Mouse (Mus musculus): ENCODE measurements around the gene Cped1. TPM values are rescaled to one million over a fixed set of nuclear protein-coding genes. Genes with fewer than 3 reads are reported as not detected.

Gene Cped1
- total RNA-seq, 2 experiments from 2014 or later, result 0.22 to 0.99 TPM

DNA sequence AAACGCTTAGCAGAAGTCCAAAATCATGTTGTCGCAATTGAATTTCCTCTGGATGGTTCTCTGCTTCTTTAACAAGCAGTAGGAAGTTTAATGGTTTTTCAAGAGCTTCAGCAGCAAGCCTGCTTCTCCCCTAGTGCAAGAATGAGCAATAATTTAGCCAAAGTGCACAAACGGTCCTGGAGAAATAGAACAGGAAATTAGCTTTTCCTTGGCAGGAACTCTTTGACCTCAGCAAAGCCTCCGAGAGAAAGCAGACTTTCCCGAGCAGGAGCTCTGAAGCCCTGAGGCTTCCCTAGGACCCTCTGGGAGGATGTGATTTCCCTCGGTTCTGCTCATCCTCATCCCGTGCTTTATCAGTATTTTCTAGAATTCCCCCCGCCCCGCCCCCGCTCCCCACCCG is 13.3 kb downstream of the Cped1 start:
- 0 out of 2 replicates have a peak, but pooled peaks have one; percentile 14 for ATAC-seq (ENCODE audit: poor library complexity, severe bottlenecking)

DNA sequence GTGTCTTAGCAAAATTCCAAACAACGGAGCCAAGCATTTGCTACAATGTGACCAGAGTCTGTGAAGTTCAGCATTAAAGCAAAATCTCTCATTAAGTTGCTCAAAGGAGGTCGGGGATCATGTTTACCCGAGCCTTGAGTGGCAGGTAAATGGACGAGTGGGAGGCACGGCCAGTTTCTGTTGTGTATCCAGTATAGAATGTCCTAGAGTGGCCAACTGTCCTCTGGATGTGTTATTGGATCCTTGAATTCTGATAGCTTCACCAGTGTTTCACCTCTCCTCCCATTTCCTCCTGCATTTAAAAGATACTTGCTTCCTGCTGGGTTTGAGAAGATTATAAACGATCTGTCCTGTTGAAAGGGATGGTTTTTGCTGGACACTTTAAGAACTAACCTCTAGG is 14.4 kb downstream of the Cped1 start:
- no peak for ATAC-seq (ENCODE audit: poor library complexity, severe bottlenecking)

DNA sequence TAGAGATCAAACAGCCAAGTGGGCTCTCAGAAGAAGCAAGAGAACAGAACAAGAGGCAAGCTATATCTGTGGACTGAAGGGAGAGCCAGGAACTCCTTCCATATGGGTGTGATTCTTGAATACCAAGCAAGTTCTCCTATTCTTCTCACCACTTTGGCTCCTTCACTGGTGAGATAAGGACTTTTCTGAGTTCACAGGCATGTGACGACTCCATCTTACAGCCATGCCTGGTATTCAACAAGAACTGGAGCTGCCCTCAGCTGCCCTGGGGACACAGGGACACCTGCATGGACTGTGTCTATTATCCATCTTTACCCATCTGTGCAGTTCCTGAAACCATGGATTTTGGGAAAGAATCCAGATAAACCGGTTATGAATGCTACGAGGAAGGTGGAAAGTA is 15.2 kb downstream of the Cped1 start:
- ATAC-seq (ENCODE audit: poor library complexity, severe bottlenecking), result no peak

DNA sequence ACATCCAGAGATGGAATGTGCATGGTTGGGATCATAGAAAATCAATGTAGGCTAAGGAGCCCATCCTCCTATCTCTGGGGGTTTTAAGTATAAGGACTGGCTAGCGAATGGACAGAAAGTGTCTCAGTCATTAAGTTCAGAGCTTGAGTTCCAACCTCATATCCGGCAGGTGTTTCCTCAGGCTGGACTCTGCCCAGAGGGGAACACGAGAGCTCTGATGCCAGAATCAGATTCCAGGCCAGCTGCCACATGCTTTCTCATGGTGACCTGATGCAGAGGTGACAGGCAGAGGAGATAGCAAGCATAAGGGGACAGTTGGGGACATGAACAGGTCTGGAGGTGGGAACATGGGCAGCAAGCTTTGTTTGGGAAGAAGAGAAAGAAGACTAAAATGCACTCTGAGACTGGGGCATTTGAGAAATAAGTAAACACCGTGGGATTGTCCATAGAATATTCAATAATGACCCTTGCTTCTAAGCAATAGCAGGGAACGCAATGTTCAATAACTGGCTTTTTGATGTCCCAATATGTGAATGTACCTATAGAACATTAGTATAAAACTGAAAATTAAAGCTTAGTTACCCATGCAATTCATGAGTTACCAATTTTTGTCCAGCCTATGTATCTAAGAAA is 15.7 kb downstream of the Cped1 start:
- no peak for ATAC-seq (ENCODE audit: poor library complexity, severe bottlenecking)

DNA sequence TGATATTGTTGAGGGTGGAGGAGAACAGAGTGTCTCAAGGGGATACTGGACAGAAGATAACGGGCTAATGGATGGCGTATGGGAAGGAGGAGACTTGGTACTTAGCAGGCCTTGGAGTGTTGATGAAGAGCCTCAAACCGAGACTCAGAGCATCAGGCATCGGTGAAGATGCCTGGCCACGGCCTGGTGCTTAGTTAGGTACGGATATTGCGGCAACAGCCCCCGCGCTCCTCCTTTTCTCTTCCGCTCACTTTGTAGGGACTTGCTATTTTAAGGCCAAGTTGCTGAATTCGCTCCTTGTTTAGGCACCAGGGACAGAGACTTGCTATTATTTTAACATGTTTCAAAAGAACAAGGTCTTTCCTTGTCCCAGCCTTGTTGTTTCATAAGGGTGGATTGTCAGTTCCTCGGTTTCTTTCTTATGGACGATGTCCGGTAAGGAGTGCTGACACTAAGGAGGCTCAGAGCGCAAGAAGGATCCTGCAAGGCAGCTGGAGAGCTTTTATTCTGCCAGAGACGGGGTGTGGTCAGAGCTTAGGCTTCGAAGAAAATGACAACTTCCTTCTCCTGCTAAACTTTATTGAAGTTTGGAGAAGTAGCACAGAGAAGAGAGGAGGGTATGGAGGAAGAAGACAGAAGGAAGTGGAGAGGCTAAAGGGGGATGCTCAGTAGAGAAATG is 16.9 kb downstream of the Cped1 start:
- ATAC-seq (ENCODE audit: poor library complexity, severe bottlenecking), result peak; percentile 90

DNA sequence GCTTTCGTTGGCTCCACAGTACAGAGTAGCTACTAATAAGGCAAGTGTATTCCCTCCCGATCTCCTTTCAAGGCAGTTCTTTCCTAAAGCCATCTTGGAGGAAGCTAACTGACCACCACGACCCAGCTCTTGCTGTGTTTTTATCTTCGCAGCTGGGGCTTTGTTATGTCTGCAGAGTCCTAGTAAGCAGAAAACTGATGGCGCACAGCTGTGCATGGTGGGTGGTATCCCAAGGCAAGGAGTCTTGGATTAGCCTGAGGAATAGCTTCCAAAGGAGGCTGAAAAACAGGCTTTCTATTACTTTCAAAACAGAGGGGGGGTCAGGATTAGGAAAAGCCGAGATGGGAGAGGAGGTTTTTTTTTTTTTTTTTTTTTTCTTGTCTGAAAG is 17.5 kb downstream of the Cped1 start:
- ATAC-seq (ENCODE audit: poor library complexity, severe bottlenecking), result no peak

DNA sequence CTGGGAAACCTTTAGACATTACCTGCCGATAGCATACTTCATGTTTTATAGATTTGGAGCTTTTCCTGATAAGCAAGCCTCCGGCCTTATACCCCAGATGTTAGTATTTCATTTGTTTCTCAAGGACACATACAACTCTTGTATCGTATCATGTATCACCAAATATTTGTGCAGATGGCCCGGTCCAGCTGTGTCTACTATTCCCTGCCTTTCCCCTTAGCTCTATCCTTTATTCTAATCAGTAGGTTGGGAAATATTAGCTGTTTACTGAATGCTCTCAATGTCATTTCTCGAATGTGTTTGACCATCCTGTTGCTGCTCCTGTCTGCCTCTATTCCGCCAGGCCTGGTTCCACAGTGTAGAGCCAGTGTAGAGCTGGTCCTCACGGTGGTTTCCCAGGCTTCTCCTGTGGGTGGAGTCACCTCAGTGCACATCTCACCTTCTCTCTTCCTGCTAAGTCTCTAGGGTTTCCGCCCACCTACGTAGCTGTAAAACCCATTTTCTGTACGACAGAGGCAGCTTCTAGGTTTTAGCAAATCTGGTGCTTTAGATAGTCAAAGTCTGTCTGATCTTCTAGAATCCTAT is 18.3 kb downstream of the Cped1 start:
- ATAC-seq (ENCODE audit: poor library complexity, severe bottlenecking), result no peak

DNA sequence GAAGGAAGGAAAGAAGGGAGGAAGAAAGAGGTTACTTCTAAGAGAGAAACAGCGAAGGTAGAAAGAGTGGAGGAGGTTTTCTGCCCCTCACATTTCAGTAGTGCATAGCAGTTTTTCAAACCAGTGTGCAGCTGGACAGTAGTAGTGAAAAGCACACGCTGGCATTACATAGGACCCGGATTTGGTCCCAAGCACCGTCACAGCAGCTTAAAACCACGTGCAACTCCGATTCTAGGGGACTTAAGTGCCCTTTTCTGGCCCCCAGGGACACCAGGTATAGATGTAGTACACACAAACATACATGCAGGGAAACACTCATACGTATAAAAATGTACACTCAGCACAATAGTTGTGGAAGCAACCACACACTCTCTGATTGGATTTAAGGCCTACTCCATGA is 22.6 kb downstream of the Cped1 start:
- ATAC-seq (ENCODE audit: poor library complexity, severe bottlenecking), result no peak

DNA sequence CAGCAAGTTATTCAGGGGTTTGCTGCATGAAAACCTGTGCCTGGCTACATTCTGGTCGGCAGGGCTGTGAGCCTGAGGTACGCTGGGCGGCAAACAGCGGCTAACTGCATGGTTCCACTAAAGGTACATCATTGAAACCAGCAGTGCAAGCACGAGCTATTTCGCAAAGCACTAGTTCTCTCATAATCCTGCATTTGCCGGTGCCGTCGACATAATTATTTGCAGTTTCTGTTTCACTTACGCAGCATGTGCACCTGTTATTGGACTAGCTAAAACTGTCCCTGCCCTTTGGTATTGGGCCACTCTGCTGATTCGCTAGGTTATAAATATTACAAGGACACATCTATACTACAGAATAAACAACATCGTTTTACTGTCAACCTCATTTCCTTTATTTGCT is 24.5 kb downstream of the Cped1 start:
- peak; percentile 20; the same call in 1 of the 2 replicates for ATAC-seq (ENCODE audit: poor library complexity, severe bottlenecking)

DNA sequence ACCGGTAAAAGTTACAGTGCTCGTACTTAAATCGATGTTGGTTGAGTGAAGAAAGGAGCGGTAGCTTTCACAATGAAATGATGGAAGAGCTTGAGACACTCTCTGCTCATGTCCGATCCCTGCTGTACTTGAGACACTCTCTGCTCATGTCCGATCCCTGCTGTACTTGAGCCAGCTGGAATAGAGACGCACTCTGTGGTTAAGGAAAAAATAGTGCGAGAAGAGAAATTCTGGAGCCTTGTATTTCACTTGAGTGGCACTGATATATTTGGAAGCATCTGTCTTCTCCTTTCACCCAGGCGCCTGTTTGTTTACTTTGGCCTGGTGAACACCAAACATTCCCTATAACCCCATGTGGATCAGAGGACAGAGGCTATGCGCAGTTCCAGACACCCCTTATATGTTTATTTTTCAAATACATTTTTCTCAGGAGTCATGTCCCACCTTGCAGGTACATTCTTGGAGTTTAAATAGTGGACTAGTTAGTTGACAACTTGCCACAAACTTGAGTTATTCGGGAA is 25.1 kb downstream of the Cped1 start:
- no peak for ATAC-seq (ENCODE audit: poor library complexity, severe bottlenecking)

DNA sequence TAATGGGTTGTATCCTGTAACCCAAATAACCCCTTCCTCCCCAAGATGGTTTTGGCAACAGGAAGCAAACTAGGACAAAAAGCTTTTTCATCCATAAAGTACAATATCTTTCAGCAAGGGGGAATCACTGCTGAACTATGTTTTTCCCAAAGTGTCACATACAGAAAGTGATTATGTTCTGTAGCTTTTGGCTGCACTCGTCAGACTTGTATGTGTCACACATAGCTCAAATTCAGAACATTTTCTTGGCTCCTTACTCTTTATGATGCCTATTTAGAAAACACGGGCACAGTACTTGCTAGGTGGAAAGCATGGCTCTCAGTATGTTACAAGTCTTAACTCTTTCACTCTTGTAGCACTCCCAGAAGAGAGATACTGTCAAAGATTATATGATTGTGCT is 25.8 kb downstream of the Cped1 start:
- no peak for ATAC-seq (ENCODE audit: poor library complexity, severe bottlenecking)

DNA sequence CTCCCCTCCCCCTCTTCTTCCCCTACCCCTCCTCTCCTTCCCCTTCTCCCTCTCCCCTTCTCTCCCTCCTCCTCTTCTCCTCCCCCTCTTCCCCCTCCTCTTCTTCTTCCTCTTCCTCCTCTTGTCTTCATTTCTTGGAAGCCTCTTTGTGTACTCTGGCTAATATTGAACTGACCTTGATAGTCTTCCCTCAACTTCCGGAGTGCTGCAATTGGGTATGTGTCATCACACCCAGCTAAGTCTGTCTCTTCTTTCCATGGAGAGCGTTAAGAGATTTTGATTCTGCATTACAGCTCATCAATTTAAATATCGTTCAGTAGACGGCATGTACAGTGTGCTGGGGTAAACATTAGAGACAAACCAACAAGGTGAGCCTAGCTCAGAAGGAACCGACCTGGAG is 26.4 kb downstream of the Cped1 start:
- peak; percentile 50 for ATAC-seq (ENCODE audit: poor library complexity, severe bottlenecking)

DNA sequence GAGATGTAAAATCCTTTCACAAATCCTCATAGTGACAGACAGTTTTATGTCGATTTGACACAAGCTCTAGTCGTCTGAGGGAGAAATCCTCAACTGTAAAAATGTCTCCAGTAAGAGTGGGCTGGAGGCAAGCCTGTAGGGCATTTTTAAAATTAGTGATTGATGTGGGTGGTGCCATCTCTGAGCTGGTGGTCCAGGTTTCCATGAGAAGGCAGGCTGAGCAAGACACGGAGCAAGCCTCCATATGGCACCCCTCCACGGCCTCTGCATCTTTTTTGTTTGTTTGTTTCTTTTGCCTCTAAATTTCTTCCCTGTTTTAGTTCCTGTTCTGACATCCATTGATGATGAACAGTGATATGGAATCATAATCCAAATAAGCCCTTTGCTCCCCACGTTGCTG is 26.8 kb downstream of the Cped1 start:
- ATAC-seq (ENCODE audit: poor library complexity, severe bottlenecking), result no peak

DNA sequence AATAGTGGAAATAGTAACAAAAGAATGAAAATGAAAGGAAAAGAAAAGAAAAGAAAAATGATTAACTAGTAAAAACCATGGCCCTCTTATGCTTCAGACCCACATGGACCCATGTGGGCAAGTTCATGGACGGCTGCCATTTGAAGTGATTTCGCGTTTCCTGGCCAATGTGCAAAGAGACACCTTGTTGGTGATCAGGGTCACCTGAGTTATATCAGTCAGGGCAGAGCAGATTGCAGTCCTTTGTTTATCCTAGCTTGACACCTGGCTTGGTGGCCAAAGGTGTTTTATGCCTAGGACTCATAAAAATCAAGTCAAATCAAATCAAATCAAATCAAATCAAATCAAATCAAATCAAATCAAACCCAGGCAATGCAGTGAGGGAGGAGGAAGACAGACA is 27.7 kb downstream of the Cped1 start:
- ATAC-seq (ENCODE audit: poor library complexity, severe bottlenecking), result no peak

DNA sequence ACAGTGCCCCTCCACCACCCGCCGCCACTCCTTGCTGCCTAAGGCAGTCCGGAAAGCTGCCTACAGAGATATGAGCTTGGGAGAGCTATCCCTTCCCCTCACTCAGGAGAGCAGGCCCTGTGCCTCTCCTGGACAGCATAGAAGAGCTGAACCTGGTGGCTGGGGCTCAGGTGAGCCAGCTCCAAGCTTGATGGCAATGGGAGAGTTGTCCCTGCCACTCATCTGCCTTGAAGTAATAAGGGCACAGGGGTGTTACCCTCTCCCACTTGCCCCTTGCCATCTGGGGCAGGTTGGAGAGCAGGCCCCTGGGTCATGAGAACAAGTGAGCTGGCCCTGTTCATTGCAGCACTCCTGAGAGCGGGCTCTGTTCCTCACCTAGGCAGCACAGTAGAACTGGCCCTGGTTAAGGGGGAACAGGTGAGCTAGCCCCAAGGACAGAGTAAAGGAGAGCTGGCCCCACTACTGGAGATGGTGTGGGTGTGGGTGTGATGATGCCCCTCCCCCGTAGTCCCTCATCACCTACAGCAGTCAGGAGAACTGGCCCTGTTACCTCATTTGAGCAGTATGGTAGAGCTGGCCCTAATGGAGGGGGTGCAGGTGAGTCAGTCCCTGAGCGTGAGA is 28.7 kb downstream of the Cped1 start:
- no peak for ATAC-seq (ENCODE audit: poor library complexity, severe bottlenecking)

DNA sequence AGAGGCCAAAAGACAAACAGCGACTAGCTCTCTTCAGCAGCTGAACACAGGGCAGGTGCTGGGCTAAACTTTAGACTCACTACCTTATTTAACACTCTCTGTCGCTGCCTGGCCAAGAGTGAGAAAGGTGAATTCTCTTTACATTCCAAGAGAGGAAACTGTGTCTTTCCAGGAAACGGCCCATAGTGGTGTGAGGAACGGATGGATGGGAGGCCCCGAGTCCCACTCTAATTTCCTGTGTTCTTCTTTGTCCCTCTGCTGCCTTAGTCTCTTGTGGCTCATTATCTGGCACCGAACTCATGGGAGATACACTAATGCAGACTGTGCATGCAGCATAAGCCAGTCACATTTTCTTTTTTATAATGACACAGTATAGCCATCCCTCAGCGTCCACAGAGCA is 31.9 kb downstream of the Cped1 start:
- ATAC-seq (ENCODE audit: poor library complexity, severe bottlenecking), result no peak

DNA sequence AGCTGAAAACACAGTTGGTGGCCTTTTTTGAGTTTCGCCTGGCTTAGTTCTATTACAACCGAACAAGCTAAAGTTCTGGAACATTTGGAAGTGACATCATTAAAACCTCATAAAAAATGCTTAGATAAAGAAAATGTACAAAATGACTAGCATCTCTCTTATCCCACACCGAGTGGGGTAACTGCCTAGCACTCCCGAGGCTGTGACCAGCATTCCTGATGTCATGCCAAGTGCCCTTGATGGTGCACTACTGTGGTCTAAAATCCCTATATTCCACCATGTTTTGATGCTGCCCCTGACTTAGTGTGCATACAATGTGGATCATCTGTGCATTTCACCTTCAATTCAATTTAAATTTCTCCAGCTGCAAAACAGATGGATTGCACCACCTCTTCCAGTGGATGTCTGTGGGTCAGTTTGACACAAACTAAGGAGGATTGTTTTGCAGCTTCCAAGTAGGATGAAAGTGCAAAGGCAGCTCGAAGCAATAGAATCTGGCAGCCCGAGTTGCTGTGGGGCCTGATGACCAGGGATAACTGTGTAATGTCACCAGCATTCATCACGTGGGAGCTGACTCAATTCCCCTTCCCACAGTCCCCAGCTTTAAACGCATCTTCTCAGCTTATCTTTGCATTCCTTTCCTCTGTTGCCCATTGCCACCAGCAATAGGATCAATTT is 33.2 kb downstream of the Cped1 start:
- no peak for ATAC-seq (ENCODE audit: poor library complexity, severe bottlenecking)

DNA sequence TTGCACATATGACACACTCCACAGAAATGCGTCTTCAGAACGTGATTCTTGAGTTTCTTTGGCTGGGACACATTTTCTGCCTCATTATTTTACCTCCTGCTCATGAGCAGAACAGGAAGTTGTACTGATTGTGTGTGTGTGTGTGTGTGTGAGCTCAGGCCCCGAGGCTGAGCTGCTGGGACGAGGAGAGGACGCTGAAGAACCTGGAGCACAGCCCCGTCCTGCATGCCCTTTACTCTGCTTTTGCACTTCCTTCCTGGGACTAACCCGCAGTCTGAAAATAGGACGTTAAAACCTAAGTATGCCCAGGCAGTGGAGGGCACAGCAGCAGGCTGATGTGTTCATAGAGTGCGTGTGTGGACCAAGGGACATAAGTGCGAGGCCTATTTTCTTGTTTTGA is 33.9 kb downstream of the Cped1 start:
- peak; percentile 52 for ATAC-seq (ENCODE audit: poor library complexity, severe bottlenecking)

DNA sequence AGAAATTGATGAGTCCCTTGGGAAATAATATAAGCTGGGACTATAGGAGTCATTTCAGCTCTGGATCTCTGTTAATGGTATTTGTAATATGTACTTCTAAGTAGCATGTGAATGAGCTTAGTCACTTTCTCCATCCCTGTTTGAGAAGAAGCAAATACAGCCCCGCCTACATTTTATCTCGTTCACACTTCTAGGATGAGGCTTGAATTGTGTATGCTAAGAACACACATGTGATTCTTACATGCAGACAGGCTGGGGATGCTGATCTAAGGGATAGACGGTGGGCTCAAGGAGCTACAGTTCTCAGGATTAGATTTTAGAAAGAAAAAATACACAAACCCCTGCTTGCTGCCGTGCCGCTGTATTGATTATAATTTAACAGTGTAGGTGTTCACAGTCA is 35.0 kb downstream of the Cped1 start:
- no peak for ATAC-seq (ENCODE audit: poor library complexity, severe bottlenecking)

DNA sequence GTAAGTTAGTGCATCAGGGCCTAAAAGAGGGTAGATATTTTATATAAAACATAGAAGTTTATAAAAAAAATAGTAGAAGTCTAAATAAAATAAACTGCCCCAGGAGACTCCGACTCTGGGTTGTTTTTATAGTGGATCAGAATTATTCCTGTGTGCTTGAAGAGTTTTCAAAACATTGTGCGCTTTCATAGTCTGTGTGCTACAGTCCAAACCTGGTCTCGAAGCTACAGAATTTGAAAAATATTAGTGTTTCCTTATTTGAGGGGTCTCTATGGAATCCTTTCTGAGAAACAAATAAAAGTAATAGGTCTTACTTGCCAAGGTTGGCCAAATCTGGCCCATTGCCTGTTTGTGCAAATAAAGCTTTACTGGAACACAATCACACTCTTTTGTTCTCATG is 35.6 kb downstream of the Cped1 start:
- no peak for ATAC-seq (ENCODE audit: poor library complexity, severe bottlenecking)

DNA sequence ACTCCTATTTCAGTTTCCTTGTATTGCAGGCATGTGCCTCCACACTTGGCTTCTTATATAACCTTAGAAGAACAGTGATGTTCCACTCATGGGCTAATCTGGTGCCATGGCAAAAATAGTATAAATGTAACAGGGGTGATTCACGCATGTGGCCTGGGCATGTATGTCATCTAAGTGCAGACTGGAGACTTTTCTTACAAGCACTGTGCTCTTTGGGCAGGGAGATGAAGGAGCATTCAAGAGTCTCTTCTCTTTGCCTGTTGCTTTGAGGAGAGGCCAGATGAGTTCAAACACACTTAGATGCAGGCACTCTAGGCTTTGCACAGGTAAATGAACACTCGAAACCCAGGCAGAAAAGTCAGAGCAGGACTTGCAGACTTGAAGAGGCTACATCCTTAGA is 38.5 kb downstream of the Cped1 start:
- no peak for ATAC-seq (ENCODE audit: poor library complexity, severe bottlenecking)

Data from megakaryocyte, adult 5-6 weeks (primary cell).